Mouse (Mus musculus): ENCODE results near the gene Fxyd1.

The Fxyd1 gene

GRCm38 (mm10) chr7:31052636-31053434, 4.2 kb downstream of the Fxyd1 start:
- no peak for DNase-seq (ENCODE audit: low read depth, low spot score)

GRCm38 (mm10) chr7:31052251-31052635, 4.8 kb downstream of the Fxyd1 start:
- no peak for DNase-seq (ENCODE audit: low read depth, low spot score)

- DNase-seq (ENCODE audit: low read depth, low spot score): no peak
Observed at GRCm38 (mm10) chr7:31051321-31052021, 5.5 kb downstream of the Fxyd1 start, which contains the start of gene Fxyd7. Fxyd7 (minus strand) TSS chr7:31051467.

- DNase-seq (ENCODE audit: low read depth, low spot score): no peak
Observed at GRCm38 (mm10) chr7:31050921-31051320, 6.1 kb downstream of the Fxyd1 start.

- no peak for DNase-seq (ENCODE audit: low read depth, low spot score)
Observed at GRCm38 (mm10) chr7:31050487-31050886, 6.5 kb downstream of the Fxyd1 start.

GRCm38 (mm10) chr7:31049846-31050281, 7.1 kb downstream of the Fxyd1 start:
- DNase-seq (ENCODE audit: low read depth, low spot score): no peak

GRCm38 (mm10) chr7:31049135-31049845, 7.7 kb downstream of the Fxyd1 start:
- no peak for DNase-seq (ENCODE audit: low read depth, low spot score)

- DNase-seq (ENCODE audit: low read depth, low spot score): no peak
Observed at GRCm38 (mm10) chr7:31042431-31042910, 14.5 kb downstream of the Fxyd1 start, which contains the start of gene Fxyd5. Fxyd5 (minus strand) TSS chr7:31042481.

GRCm38 (mm10) chr7:31041662-31042315, 15.2 kb downstream of the Fxyd1 start:
- no peak for DNase-seq (ENCODE audit: low read depth, low spot score)

GRCm38 (mm10) chr7:31041023-31041407, 16.0 kb downstream of the Fxyd1 start:
- DNase-seq (ENCODE audit: low read depth, low spot score): no peak

- no peak for DNase-seq (ENCODE audit: low read depth, low spot score)
Observed at GRCm38 (mm10) chr7:31040281-31041022, 16.5 kb downstream of the Fxyd1 start.

GRCm38 (mm10) chr7:31039011-31039410, 18.0 kb downstream of the Fxyd1 start:
- DNase-seq (ENCODE audit: low read depth, low spot score): no peak

- DNase-seq (ENCODE audit: low read depth, low spot score): no peak
Observed at GRCm38 (mm10) chr7:31037675-31038074, 19.3 kb downstream of the Fxyd1 start.

- DNase-seq (ENCODE audit: low read depth, low spot score): no peak
Observed at GRCm38 (mm10) chr7:31036917-31037316, 20.1 kb downstream of the Fxyd1 start.

GRCm38 (mm10) chr7:31035291-31035690, 21.7 kb downstream of the Fxyd1 start:
- DNase-seq (ENCODE audit: low read depth, low spot score): no peak

- DNase-seq (ENCODE audit: low read depth, low spot score): no peak
Observed at GRCm38 (mm10) chr7:31034789-31035188, 22.2 kb downstream of the Fxyd1 start.

- DNase-seq (ENCODE audit: low read depth, low spot score): no peak
Observed at GRCm38 (mm10) chr7:31033409-31034165, 23.4 kb downstream of the Fxyd1 start.

- no peak for DNase-seq (ENCODE audit: low read depth, low spot score)
Observed at GRCm38 (mm10) chr7:31031731-31032130, 25.3 kb downstream of the Fxyd1 start.

- no peak for DNase-seq (ENCODE audit: low read depth, low spot score)
Observed at GRCm38 (mm10) chr7:31030717-31031116, 26.3 kb downstream of the Fxyd1 start.

GRCm38 (mm10) chr7:31028609-31029008, 28.4 kb downstream of the Fxyd1 start:
- no peak for DNase-seq (ENCODE audit: low read depth, low spot score)

All from skeletal muscle tissue, adult 2 months (tissue).